26 mouse cellular contexts compared by ENCODE assay signal in the genomic region with DNA sequence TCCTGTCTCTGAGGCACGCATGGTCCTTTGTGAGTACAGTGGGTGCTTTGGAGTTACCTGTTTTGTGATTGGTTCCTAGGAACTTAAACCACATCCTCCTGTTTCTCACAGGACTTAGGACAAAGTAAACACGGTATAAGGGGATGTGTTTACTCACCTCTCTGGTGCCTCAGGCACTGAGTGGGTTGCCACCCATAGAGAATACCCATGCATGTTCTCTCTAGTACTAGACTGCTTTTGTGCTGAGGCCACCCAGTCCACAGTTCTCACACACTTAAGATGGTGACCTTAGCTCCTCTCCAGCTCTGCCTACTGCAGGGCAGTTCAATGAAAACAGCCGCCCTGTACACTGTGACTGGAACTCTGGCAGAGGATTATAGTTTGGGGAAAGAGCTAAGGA. TPM values are rescaled to one million over a fixed set of nuclear protein-coding genes. Genes with fewer than 3 reads are reported as not detected.
DNase-seq lines count a peak whose midpoint lies in the region; ATAC-seq and TF ChIP-seq lines count a peak whose summit lies in the region.
"Had no signal": no experiment of that assay in that cellular context is flagged by ENCODE, and none has a peak within 500 bp of the region (broad histone marks: within the 10 kb centered on the region; RNA-seq: fewer than 3 reads in every experiment).

No protein-coding gene starts in this region.

- no peak overlapping the region for H3K4me3 ChIP-seq in liver, embryonic 13.5 days (replicated peaks)
- H3K4me3 ChIP-seq in liver, postnatal 0 days (ENCODE audit: low read depth, low read length), result no peak overlapping the region
- H3K4me3 ChIP-seq in lung, postnatal 0 days (ENCODE audit: low read depth, low read length), result no peak overlapping the region
- H3K4me3 ChIP-seq in stomach, embryonic 14.5 days (ENCODE audit: low read depth, low read length), result no peak overlapping the region
- H3K4me3 ChIP-seq in stomach, embryonic 16.5 days (replicated peaks; ENCODE audit: low read length), result no peak overlapping the region
- H3K4me3 ChIP-seq: embryonic facial prominence, embryonic 10.5 days; embryonic facial prominence, embryonic 15.5 days; forebrain, embryonic 12.5 days; hindbrain, embryonic 13.5 days; midbrain, embryonic 15.5 days had no signal

- WGBS in liver, embryonic 13.5 days (ENCODE audit: insufficient replicate concordance), result 73% methylated on average over 3 of the region's 3 CpGs
- WGBS in liver, postnatal 0 days (ENCODE audit: insufficient replicate concordance), result 62% methylated on average over 3 of the region's 3 CpGs
- WGBS in lung, postnatal 0 days, result 49% methylated on average over 3 of the region's 3 CpGs
- WGBS in stomach, embryonic 14.5 days, result 66% methylated on average over 3 of the region's 3 CpGs
- 52% methylated on average over 3 of the region's 3 CpGs for WGBS in stomach, embryonic 16.5 days

- no peaks in the 10 kb centered on the region for H3K9me3 ChIP-seq in liver, embryonic 13.5 days (replicated peaks)
- no peaks in the 10 kb centered on the region for H3K9me3 ChIP-seq in liver, postnatal 0 days (ENCODE audit: low read length)
- no peaks in the 10 kb centered on the region for H3K9me3 ChIP-seq in lung, postnatal 0 days (ENCODE audit: low read length)
- H3K9me3 ChIP-seq in stomach, embryonic 14.5 days (ENCODE audit: control insufficient read depth, low read depth, low read length), result no peaks in the 10 kb centered on the region
- no peaks in the 10 kb centered on the region for H3K9me3 ChIP-seq in stomach, embryonic 16.5 days (replicated peaks; ENCODE audit: control insufficient read depth, low read length)
- H3K9me3 ChIP-seq: embryonic facial prominence, embryonic 10.5 days; embryonic facial prominence, embryonic 15.5 days; forebrain, embryonic 12.5 days; hindbrain, embryonic 13.5 days; midbrain, embryonic 15.5 days had no signal

- no peak overlapping the region for H3K27ac ChIP-seq in liver, embryonic 13.5 days
- H3K27ac ChIP-seq in liver, postnatal 0 days (ENCODE audit: low read depth), result no peak overlapping the region
- H3K27ac ChIP-seq in lung, postnatal 0 days (ENCODE audit: low read length), result no peak overlapping the region
- H3K27ac ChIP-seq in stomach, embryonic 14.5 days (ENCODE audit: low read length), result no peak overlapping the region
- H3K27ac ChIP-seq in stomach, embryonic 16.5 days (ENCODE audit: low read length), result no peak overlapping the region
- H3K27ac ChIP-seq: embryonic facial prominence, embryonic 10.5 days; embryonic facial prominence, embryonic 15.5 days; forebrain, embryonic 12.5 days; hindbrain, embryonic 13.5 days; midbrain, embryonic 15.5 days had no signal

- H3K9ac ChIP-seq in liver, embryonic 13.5 days, result no peak overlapping the region
- no peak overlapping the region for H3K9ac ChIP-seq in liver, postnatal 0 days (replicated peaks)
- H3K9ac ChIP-seq in lung, postnatal 0 days (replicated peaks; ENCODE audit: low read depth), result no peak overlapping the region
- H3K9ac ChIP-seq in stomach, embryonic 14.5 days (replicated peaks; ENCODE audit: low read depth, low read length), result no peak overlapping the region
- H3K9ac ChIP-seq in stomach, embryonic 16.5 days (ENCODE audit: low read length), result no peak overlapping the region
- H3K9ac ChIP-seq: embryonic facial prominence, embryonic 15.5 days; forebrain, embryonic 12.5 days; forebrain, postnatal 0 days; hindbrain, embryonic 13.5 days; midbrain, embryonic 15.5 days had no signal

- DNase-seq in liver, embryonic 13.5 days, result no peak
- no peak for DNase-seq in liver, postnatal 0 days
- DNase-seq in lung, postnatal 0 days (ENCODE audit: low spot score), result no peak
- DNase-seq in lung, postnatal 10 days, result no peak
- no peak for DNase-seq in adrenal gland, adult (ENCODE audit: inconsistent age in 2 of 2, low spot score in 1 of 2)
- DNase-seq: adrenal gland, adult 8-10 months; B cell, adult 2 months; cerebellum, adult 2 months; cerebellum, postnatal 25 days; forebrain, postnatal 0 days; gastrocnemius, postnatal 10 days; heart, postnatal 4 days; kidney, postnatal 14 days; layer of hippocampus, adult 9-11 months; right cerebral cortex, postnatal 25 days; thymus, postnatal 25 days had no signal

- ATAC-seq in liver, embryonic 13.5 days (ENCODE audit: low read depth), result peak; percentile 35; the same call in 1 of the 2 replicates
- ATAC-seq in liver, postnatal 0 days, result no peak
- peak; percentile 47; the same call in 1 of the 2 replicates for ATAC-seq in lung, postnatal 0 days
- peak; percentile 72 for ATAC-seq in stomach, embryonic 14.5 days (ENCODE audit: insufficient number of reproducible peaks, insufficient read depth, low FRiP score, low read depth)
- peak; percentile 50; the same call in 1 of the 2 replicates for ATAC-seq in stomach, embryonic 16.5 days (ENCODE audit: insufficient read depth, low FRiP score)
- ATAC-seq: activated CD4-positive, CD25-positive, alpha-beta regulatory T cell, adult 4 months; forebrain, postnatal 0 days; intestine, embryonic 16.5 days; midbrain, embryonic 15.5 days had no signal

- no peak for TF ChIP-seq CTCF in liver, postnatal 0 days (IDR thresholded peaks at IDR 0.05; ENCODE audit: low read depth)
- no peak for TF ChIP-seq CTCF in lung, postnatal 0 days (IDR thresholded peaks at IDR 0.05)

- H3K4me1 ChIP-seq in liver, embryonic 13.5 days (replicated peaks), result peaks cover 16% of the 10 kb centered on the region
- no peaks in the 10 kb centered on the region for H3K4me1 ChIP-seq in liver, postnatal 0 days (ENCODE audit: insufficient read depth)
- no peaks in the 10 kb centered on the region for H3K4me1 ChIP-seq in lung, postnatal 0 days (ENCODE audit: insufficient read depth, low read depth, low read length)
- H3K4me1 ChIP-seq in stomach, embryonic 14.5 days (ENCODE audit: control insufficient read depth, insufficient read depth, low read length), result no peaks in the 10 kb centered on the region
- peaks cover 5% of the 10 kb centered on the region; the same call in 1 of the 2 replicates for H3K4me1 ChIP-seq in stomach, embryonic 16.5 days (ENCODE audit: control insufficient read depth, insufficient read depth, low read length)
- H3K4me1 ChIP-seq: embryonic facial prominence, embryonic 15.5 days had no signal

- no peak for TF ChIP-seq EP300 in liver, postnatal 0 days (IDR thresholded peaks at IDR 0.05; ENCODE audit: low read depth)
- no peak for TF ChIP-seq EP300 in lung, postnatal 0 days (IDR thresholded peaks at IDR 0.05)

- no peak overlapping the region for H3K4me2 ChIP-seq in liver, embryonic 13.5 days
- H3K4me2 ChIP-seq in liver, postnatal 0 days (ENCODE audit: low read depth, low read length), result no peak overlapping the region
- H3K4me2 ChIP-seq in lung, postnatal 0 days (replicated peaks; ENCODE audit: low read depth, low read length), result no peak overlapping the region
- H3K4me2 ChIP-seq in stomach, embryonic 14.5 days (replicated peaks; ENCODE audit: low read depth, low read length), result no peak overlapping the region
- no peak overlapping the region for H3K4me2 ChIP-seq in stomach, embryonic 16.5 days (ENCODE audit: low read depth, low read length)
- H3K4me2 ChIP-seq: embryonic facial prominence, embryonic 15.5 days; forebrain, embryonic 12.5 days; heart, embryonic 11.5 days; hindbrain, embryonic 13.5 days; midbrain, embryonic 15.5 days had no signal

- peaks cover 86% of the 10 kb centered on the region for H3K36me3 ChIP-seq in liver, embryonic 13.5 days
- H3K36me3 ChIP-seq in liver, postnatal 0 days (replicated peaks; ENCODE audit: insufficient read depth, low read length), result peaks cover 43% of the 10 kb centered on the region
- no peaks in the 10 kb centered on the region for H3K36me3 ChIP-seq in lung, postnatal 0 days (ENCODE audit: insufficient read depth, low read length)
- H3K36me3 ChIP-seq in stomach, embryonic 14.5 days (ENCODE audit: control insufficient read depth, insufficient read depth, low read length), result peaks cover 5% of the 10 kb centered on the region; the same call in 1 of the 2 replicates
- no peaks in the 10 kb centered on the region; the same call in 1 of the 2 replicates for H3K36me3 ChIP-seq in stomach, embryonic 16.5 days (ENCODE audit: control insufficient read depth, insufficient read depth, low read length)
- H3K36me3 ChIP-seq: embryonic facial prominence, embryonic 15.5 days had no signal

- no peaks in the 10 kb centered on the region for H3K27me3 ChIP-seq in liver, embryonic 13.5 days
- no peaks in the 10 kb centered on the region for H3K27me3 ChIP-seq in liver, postnatal 0 days (ENCODE audit: insufficient read depth, low read length)
- H3K27me3 ChIP-seq in lung, postnatal 0 days (replicated peaks; ENCODE audit: insufficient read depth, low read length), result no peaks in the 10 kb centered on the region
- no peaks in the 10 kb centered on the region for H3K27me3 ChIP-seq in stomach, embryonic 14.5 days (ENCODE audit: control insufficient read depth, insufficient read depth, low read length)
- H3K27me3 ChIP-seq in stomach, embryonic 16.5 days (ENCODE audit: control insufficient read depth, insufficient read depth, low read length), result no peaks in the 10 kb centered on the region
- H3K27me3 ChIP-seq: embryonic facial prominence, embryonic 15.5 days; forebrain, embryonic 12.5 days; hindbrain, embryonic 13.5 days; midbrain, embryonic 15.5 days had no signal

RNA-seq across cellular contexts. Expression of a gene that starts 12.4 kb away (rescaled TPM):
- polyA plus RNA-seq in liver, embryonic 13.5 days (2015; fragmentation: Nextera tagmentation; extraction: Ambion mirVana), result 23.5 and 25.1 TPM in 2 replicates
- 22.9 and 24.0 TPM in 2 replicates for polyA plus RNA-seq in liver, postnatal 0 days (2015; fragmentation: Nextera tagmentation; extraction: Ambion mirVana)
- polyA plus RNA-seq in lung, postnatal 0 days (2015; fragmentation: Nextera tagmentation; extraction: Ambion mirVana), result 40.8 and 71.8 TPM in 2 replicates
- 16.2 and 20.7 TPM in 2 replicates for polyA plus RNA-seq in stomach, embryonic 14.5 days (2014; fragmentation: Nextera tagmentation; extraction: Ambion mirVana)
- polyA plus RNA-seq in stomach, embryonic 16.5 days (2015; fragmentation: Nextera tagmentation; extraction: Ambion mirVana), result 9.8 and 10.9 TPM in 2 replicates
